Mouse (Mus musculus) G1E (cell line): ENCODE data around the gene Gzmf. TPM values are rescaled to one million over a fixed set of nuclear protein-coding genes. Genes with fewer than 3 reads are reported as not detected.
"Not testable (repeated sequence)": the region's sequence is repeated elsewhere in the genome, so short reads cannot be mapped to it uniquely, and the experiment has no call there.

ENCODE experiments used
- ATAC-seq: 2 replicates; pipeline ENCODE4 v1.8.0; 2016; ENCODE audit warnings: mild to moderate bottlenecking; ENCODE audit not compliant: insufficient number of reproducible peaks, poor library complexity, low FRiP score, severe bottlenecking; ENCODE audit errors: extremely low read depth
- DNase-seq: peaks from one replicate; pipeline ENCODE4 v3.0.0; 2012; ENCODE audit warnings: low spot score
- H3K27me3 ChIP-seq: 2 replicates; pipeline ENCODE4 v1.6.1; 2012; ENCODE audit warnings: mild to moderate bottlenecking, low read length, inconsistent platforms; ENCODE audit not compliant: insufficient read depth
- H3K36me3 ChIP-seq: replicated peaks from 2 replicates; pipeline ENCODE3; 2012; ENCODE audit warnings: mild to moderate bottlenecking, inconsistent platforms
- H3K4me1 ChIP-seq: 2 replicates; pipeline ENCODE4 v1.6.1; 2012; ENCODE audit warnings: low read depth, low read length, inconsistent platforms, mixed read lengths; ENCODE audit not compliant: insufficient read depth
- H3K4me3 ChIP-seq: 2 replicates; pipeline ENCODE4 v1.5.1; 2012; ENCODE audit warnings: low read depth, mild to moderate bottlenecking, inconsistent platforms, low read length, moderate library complexity, mixed read lengths
- H3K9me3 ChIP-seq: replicated peaks from 2 replicates; pipeline ENCODE4 v1.6.1; 2012; ENCODE audit warnings: inconsistent platforms
- CTCF ChIP-seq: IDR thresholded peaks from 2 replicates; pipeline ENCODE4 v1.5.1; 2012; ENCODE audit warnings: low read depth, low read length, inconsistent platforms, mixed read lengths
- GATA1 ChIP-seq: IDR thresholded peaks from 2 replicates; pipeline ENCODE4 v1.6.1; 2012; ENCODE audit warnings: borderline replicate concordance, low read length, inconsistent platforms, mixed read lengths
- GATA2 ChIP-seq: IDR thresholded peaks from 2 replicates; pipeline ENCODE4 v1.6.1; 2012; ENCODE audit warnings: low read depth, low read length, inconsistent platforms, borderline replicate concordance
- POLR2AphosphoS5 ChIP-seq: IDR thresholded peaks from 2 replicates; pipeline ENCODE4 v1.6.1; 2012; ENCODE audit warnings: low read depth, low read length, inconsistent platforms; ENCODE audit not compliant: insufficient replicate concordance
- TAL1 ChIP-seq: conservative IDR thresholded peaks from 2 replicates; pipeline ENCODE4 v1.6.1; 2012; ENCODE audit warnings: low read depth, low read length, inconsistent platforms, mixed read lengths
- polyA plus RNA-seq: library from polyadenylated mRNA; stranded (reverse); fragments of >175 nt; gene quantifications from 2 replicates; pipeline ENCODE4 v1.2.3, GENCODE M21; 2012
- total RNA-seq, 2 experiments: library from RNA; stranded (forward) in 1 of 2; stranded (reverse) in 1 of 2; fragments of 200-1000 nt in 1 of 2; fragments of >200 nt in 1 of 2; fragmentation: Nextera tagmentation in 1 of 2; gene quantifications; 2 replicates each; pipeline ENCODE4 v1.2.3; 2014 to 2017

Gzmf gene
- total and polyA plus RNA-seq, 3 experiments, result 0.11 TPM; not detected in 2

- DNase-seq, result no peak
- Histone ChIP-seq H3K36me3 (no peaks in the 10 kb centered on the region), H3K4me1 (no peaks in the 10 kb centered on the region), H3K9me3 (no peaks in the 10 kb centered on the region), H3K27me3 (peaks cover 7% of the 10 kb centered on the region), H3K4me3 (no peak overlapping the region)
- TF ChIP-seq CTCF, result no peak
- TF ChIP-seq TAL1, result no peak
- TF ChIP-seq GATA2, result no peak
- no peak for TF ChIP-seq GATA1
- no peak for TF ChIP-seq POLR2AphosphoS5
- no peak for ATAC-seq
These were observed 24.3 kb downstream of the Gzmf start for GRCm38 (mm10) chr14:56186946-56187345.

- Histone ChIP-seq H3K4me1 (no peaks in the 10 kb centered on the region), H3K27me3 (peaks cover 7% of the 10 kb centered on the region), H3K36me3 (no peaks in the 10 kb centered on the region), H3K9me3 (no peaks in the 10 kb centered on the region), H3K4me3 (no peak overlapping the region)
- no peak for TF ChIP-seq POLR2AphosphoS5
- no peak for TF ChIP-seq GATA2
- no peak for TF ChIP-seq CTCF
- TF ChIP-seq GATA1, result no peak
- no peak for ATAC-seq
- DNase-seq, result no peak
These were observed 24.7 kb downstream of the Gzmf start for GRCm38 (mm10) chr14:56186521-56186920.

GRCm38 (mm10) chr14:56177651-56178050 is 33.6 kb downstream of the Gzmf start:
- H3K27me3 ChIP-seq, result peaks cover 10% of the 10 kb centered on the region
- not testable (repeated sequence) for ATAC-seq, DNase-seq, H3K36me3 ChIP-seq, H3K4me3 ChIP-seq, H3K4me1 ChIP-seq, H3K9me3 ChIP-seq
- 0 out of 2 replicates have a peak, but pooled peaks have one; percentile 31 for TF ChIP-seq CTCF

GRCm38 (mm10) chr14:56174499-56174898 is 36.7 kb downstream of the Gzmf start, which contains the start of gene Gzmn:
TSS of gene Gzmn (minus strand) at chr14:56174599.
- TF ChIP-seq GATA1 (no peak), GATA2 (no peak), CTCF (no peak), TAL1 (no peak), POLR2AphosphoS5 (no peak)
- no peaks in the 10 kb centered on the region for H3K4me1 ChIP-seq
- no peak within 1 kb of the TSS for H3K4me3 ChIP-seq
- peaks cover 16% of the 10 kb centered on the region for H3K27me3 ChIP-seq
- H3K9me3 ChIP-seq, result no peaks in the 10 kb centered on the region
- H3K36me3 ChIP-seq, result no peaks in the 10 kb centered on the region
- ATAC-seq (no peak), DNase-seq (no peak)

GRCm38 (mm10) chr14:56173396-56173795 is 37.8 kb downstream of the Gzmf start:
- peaks cover 9% of the 10 kb centered on the region for H3K27me3 ChIP-seq
- H3K9me3 ChIP-seq, result no peaks in the 10 kb centered on the region
- TF ChIP-seq CTCF, result no peak
- TF ChIP-seq GATA1, result no peak
- no peak for DNase-seq
- H3K36me3 ChIP-seq, result no peaks in the 10 kb centered on the region
- ATAC-seq, result no peak
- H3K4me1 ChIP-seq, result no peaks in the 10 kb centered on the region
- H3K4me3 ChIP-seq, result no peak overlapping the region

- TF ChIP-seq CTCF (no peak), GATA2 (no peak), POLR2AphosphoS5 (no peak), GATA1 (no peak), TAL1 (no peak)
- DNase-seq, result no peak
- H3K9me3 ChIP-seq, result no peaks in the 10 kb centered on the region
These were observed 38.5 kb downstream of the Gzmf start for GRCm38 (mm10) chr14:56172744-56173143.

GRCm38 (mm10) chr14:56168009-56168408 is 43.2 kb downstream of the Gzmf start:
- no peak overlapping the region for H3K4me3 ChIP-seq
- no peaks in the 10 kb centered on the region; the same call in 1 of the 2 replicates for H3K4me1 ChIP-seq
- ATAC-seq, result no peak
- peaks cover 17% of the 10 kb centered on the region for H3K27me3 ChIP-seq
- TF ChIP-seq POLR2AphosphoS5 (no peak), CTCF (no peak), GATA2 (no peak), GATA1 (no peak), TAL1 (no peak)
- H3K36me3 ChIP-seq, result no peaks in the 10 kb centered on the region
- DNase-seq, result no peak
- H3K9me3 ChIP-seq, result no peaks in the 10 kb centered on the region

More at GRCm38 (mm10) chr14:56172744-56173143, 38.5 kb downstream of the Gzmf start:
- Histone ChIP-seq H3K36me3 (no peaks in the 10 kb centered on the region), H3K4me3 (no peak overlapping the region), H3K27me3 (peaks cover 13% of the 10 kb centered on the region), H3K4me1 (no peaks in the 10 kb centered on the region)
- ATAC-seq, result no peak
